Mouse (Mus musculus) heart, adult 2 months (tissue): Measurements from ENCODE around the gene Plac1.

ENCODE experiments used
- CTCF ChIP-seq: fragments of 200-600 bp; IDR thresholded peaks from 2 replicates; pipeline ENCODE4 v1.8.1; 2022; ENCODE audit warnings: antibody characterized with exemption, mild to moderate bottlenecking, moderate library complexity
- POLR2A ChIP-seq: fragments of 200-500 bp; IDR thresholded peaks from 2 replicates; pipeline ENCODE4 v1.6.1; 2011; ENCODE audit warnings: mild to moderate bottlenecking, low read depth, low read length, control low read depth; ENCODE audit not compliant: insufficient read depth

DNA sequence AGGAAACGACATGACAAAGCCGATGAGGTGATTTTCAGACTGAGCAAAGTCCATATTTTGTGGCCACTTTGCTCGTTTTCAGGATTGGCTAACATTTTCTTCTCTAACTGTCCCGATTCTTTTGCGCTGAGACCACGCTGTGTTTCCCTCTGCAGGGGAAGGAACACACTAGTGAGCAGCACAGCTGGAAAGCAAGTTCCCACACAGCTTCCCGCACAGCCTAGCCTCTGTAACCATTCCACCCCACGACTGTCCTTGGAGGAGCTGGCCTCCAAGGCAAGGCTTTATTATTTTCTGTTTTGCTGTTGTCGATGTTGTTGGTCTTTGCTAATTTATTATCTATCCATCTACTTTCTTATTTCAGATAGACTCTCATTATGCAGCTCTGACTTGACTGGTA is 27.4 kb downstream of the Plac1 start:
- no peak for TF ChIP-seq POLR2A
- TF ChIP-seq CTCF, result no peak
